Mouse (Mus musculus) erythroblast, embryonic 14.5 days (primary cell): ENCODE results near the gene Tph1. TPM values are rescaled to one million over a fixed set of nuclear protein-coding genes. Genes with fewer than 3 reads are reported as not detected.

Source experiments
- H3K27me3 ChIP-seq: 2 replicates; pipeline ENCODE4 v1.6.1; 2012; ENCODE audit warnings: inconsistent platforms; ENCODE audit not compliant: control insufficient read depth
- H3K36me3 ChIP-seq: 2 replicates; pipeline ENCODE4 v1.6.1; 2012; ENCODE audit warnings: mild to moderate bottlenecking, inconsistent platforms; ENCODE audit not compliant: control insufficient read depth
- H3K4me1 ChIP-seq: 2 replicates; pipeline ENCODE4 v1.6.1; 2012; ENCODE audit warnings: inconsistent platforms; ENCODE audit not compliant: control insufficient read depth
- H3K4me3 ChIP-seq: replicated peaks from 2 replicates; pipeline ENCODE3; 2012; ENCODE audit warnings: moderate library complexity, mild to moderate bottlenecking, inconsistent platforms
- H3K9me3 ChIP-seq: 2 replicates; pipeline ENCODE4 v1.6.1; 2012; ENCODE audit warnings: low read length, inconsistent platforms, mixed read lengths; ENCODE audit not compliant: control insufficient read depth
- GATA1 ChIP-seq: IDR thresholded peaks from 2 replicates; pipeline ENCODE4 v1.6.1; 2012; ENCODE audit warnings: low read length, inconsistent platforms, mixed read lengths
- TAL1 ChIP-seq: IDR thresholded peaks from 3 replicates; pipeline ENCODE4 v1.6.1; 2012; ENCODE audit warnings: low read length, inconsistent platforms, mixed read lengths
- polyA plus RNA-seq: library from polyadenylated mRNA; stranded (reverse); fragments of >175 nt; gene quantifications from 2 replicates; pipeline ENCODE4 v1.2.3, GENCODE M21; 2012

The Tph1 gene
- polyA plus RNA-seq, 1 experiment: not detected

DNA sequence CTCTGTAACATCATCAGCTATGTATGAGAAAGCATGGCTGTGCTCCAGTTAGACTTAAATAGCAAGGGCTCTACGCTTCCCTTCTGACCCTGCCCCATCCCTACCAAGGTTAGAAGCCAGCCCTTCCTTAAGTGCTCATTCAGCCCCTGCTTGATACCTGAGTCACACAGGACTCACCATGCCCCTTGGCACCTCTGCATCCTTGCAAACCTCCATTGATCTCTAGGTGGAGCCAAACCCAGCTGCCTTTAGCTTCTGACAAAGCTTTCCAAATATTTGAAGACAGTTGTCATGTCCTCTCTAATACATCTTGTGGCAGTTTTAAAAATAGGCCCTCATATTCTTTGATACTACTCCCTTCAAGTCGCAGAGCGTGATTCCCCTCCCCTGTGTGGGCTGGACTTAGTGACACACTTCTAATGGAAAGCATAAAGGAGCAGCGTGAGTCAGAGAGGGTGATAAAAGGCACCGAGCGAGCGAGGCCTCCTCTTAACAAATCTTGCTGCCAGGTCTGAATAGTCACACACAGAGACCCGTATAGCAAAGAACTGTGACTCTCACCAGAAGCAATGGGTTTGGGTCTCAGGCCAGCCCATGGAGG is 43.9 kb downstream of the Tph1 start:
- TF ChIP-seq GATA1: no peak
- TF ChIP-seq TAL1: no peak
- no peak overlapping the region for H3K4me3 ChIP-seq
- H3K4me1 ChIP-seq: peaks cover 4% of the 10 kb centered on the region
- H3K36me3 ChIP-seq: peaks cover 5% of the 10 kb centered on the region; the same call in 1 of the 2 replicates
- no peaks in the 10 kb centered on the region for H3K9me3 ChIP-seq
- no peaks in the 10 kb centered on the region for H3K27me3 ChIP-seq

DNA sequence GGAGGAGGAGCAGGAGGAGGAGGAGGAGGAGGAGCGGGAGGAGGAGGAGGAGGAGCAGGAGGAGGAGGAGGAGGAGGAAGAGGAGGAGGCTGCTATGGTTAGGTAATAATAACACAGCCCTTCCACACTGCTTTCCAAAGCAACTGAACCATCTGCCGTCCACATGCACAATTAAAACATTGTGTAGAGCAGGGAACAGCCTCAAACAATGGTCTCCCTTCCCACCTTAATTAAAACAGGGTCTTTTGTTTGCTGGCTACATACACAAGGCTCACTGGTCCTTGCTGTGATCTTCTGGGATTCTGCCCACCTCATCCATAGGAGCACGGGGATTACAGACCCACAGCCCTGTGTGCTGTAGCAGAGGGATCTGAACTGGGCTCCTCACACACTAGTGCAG is 48.4 kb downstream of the Tph1 start:
- Histone ChIP-seq H3K27me3 (no peaks in the 10 kb centered on the region), H3K9me3 (no peaks in the 10 kb centered on the region), H3K4me1 (peaks cover 2% of the 10 kb centered on the region), H3K36me3 (peaks cover 2% of the 10 kb centered on the region), H3K4me3 (no peak overlapping the region)
- no peak for TF ChIP-seq GATA1
- TF ChIP-seq TAL1: no peak

DNA sequence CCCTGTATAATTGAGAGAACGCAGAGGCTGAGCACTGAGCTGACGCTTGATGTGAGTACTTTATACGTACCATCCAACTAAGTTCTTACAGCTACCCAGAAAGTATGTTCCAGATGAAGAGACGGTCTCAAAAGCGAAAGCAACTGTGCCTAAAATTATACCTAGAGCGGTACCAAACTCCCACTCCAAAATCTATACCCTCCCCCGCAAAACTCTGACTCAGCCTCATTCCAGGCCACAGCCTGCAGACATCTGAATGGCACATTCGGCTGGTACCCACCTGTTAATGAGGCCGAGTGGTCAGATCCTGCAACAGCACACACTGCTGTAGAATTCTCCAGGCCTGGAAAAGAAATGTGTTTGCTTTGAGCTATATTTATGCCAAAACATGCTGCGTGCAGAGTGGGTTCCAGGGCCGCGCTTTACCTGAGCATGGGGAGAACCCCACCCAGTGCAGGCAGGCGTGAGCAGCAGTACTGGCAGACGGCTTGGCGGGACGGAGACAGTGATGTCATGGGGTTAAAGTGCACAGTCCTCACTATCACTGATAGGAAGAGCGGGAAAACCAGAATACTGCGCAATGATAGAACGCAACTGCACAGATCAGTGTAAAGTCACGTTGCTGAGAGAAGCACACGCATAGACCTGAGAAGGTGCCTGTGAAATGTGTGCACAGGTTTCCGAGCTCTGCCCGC is 53.8 kb downstream of the Tph1 start:
- Histone ChIP-seq H3K27me3 (no peaks in the 10 kb centered on the region), H3K9me3 (no peaks in the 10 kb centered on the region), H3K4me1 (no peaks in the 10 kb centered on the region), H3K36me3 (peaks cover 2% of the 10 kb centered on the region), H3K4me3 (no peak overlapping the region)
- TF ChIP-seq GATA1: no peak
- TF ChIP-seq TAL1: no peak

DNA sequence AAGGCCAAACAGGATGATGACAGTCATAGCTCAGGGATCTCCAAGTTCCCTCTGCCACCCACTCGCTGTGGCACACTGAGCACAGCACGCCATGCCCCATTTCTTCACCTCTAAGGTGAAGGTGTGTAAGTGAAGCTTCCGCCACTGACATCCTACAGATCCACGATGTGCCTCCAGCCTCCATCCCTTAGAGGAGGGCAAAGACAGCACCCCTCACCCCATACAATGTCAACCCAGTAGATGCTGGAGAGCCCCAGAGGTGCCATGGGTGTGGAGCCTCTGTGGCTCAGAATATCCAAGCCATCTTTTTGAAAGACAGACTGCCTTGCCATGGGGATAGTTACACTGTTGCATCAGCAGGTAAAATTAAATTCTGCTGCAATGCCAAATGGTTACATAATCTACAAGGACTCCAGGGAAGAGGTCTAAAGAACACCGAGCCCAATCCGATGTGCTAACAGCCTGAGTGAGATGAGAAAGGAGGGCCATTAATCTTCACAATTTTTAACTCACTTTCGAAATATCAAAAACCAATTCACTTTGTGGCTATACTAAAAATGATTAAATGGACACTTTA is 55.8 kb downstream of the Tph1 start:
- H3K4me3 ChIP-seq: no peak overlapping the region
- no peaks in the 10 kb centered on the region for H3K4me1 ChIP-seq
- no peaks in the 10 kb centered on the region for H3K9me3 ChIP-seq
- TF ChIP-seq TAL1 (no peak), GATA1 (no peak)
- no peaks in the 10 kb centered on the region for H3K27me3 ChIP-seq
- H3K36me3 ChIP-seq: peaks cover 2% of the 10 kb centered on the region

DNA sequence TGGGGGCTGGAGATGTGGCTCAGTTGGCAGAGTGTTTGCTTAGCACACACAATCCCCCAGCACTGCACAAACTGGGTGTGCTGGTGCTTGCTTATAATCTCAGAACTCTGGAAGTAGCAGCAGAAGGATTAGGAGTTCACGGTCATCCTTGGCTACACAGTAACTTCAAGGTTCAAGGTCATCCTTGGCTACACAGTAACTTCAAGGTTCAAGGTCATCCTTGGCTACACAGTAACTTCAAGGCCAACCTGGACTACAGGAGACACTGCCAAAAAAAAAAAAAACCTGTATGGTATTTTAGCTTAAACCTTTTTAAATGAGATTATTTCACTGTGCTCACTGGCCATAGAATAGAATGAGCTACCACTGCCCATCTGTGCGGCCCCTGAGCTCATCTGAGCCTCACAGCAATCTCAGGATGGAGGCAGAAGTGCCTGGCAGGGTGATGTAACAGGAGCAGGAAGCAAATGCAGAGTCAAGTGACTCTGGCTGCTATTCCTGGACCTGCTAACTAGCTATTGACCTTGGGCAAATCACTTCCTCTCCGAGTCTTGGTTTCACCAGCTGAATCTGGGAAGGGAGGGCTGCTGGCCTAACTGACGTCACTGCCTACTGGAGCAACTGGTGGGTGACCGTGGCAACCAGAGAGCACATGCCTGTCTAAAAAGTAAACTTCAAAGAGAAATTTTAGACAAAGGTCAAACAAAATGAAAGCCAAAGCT is 56.9 kb downstream of the Tph1 start:
- H3K36me3 ChIP-seq: peaks cover 2% of the 10 kb centered on the region
- no peak for TF ChIP-seq GATA1
- TF ChIP-seq TAL1: no peak

DNA sequence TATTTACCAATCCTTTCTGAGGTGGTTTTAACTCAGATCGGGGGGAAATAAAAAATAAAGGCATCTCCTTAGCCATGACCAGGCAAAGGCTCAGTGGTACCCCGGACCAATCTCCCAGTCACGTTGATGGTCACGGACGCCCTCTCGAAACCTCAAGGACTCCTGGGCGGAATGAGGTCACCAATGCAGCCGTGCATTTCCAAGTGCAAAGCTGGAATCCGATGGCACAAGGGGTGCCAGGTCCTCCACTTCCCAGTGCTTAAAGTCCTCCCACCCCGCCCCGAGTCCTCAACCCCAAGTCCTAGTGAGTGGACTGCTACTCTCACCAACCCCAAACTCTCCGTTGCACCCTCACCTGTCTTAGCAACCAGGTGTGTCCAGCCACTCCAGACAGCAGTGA is 58.1 kb downstream of the Tph1 start:
- no peaks in the 10 kb centered on the region for H3K4me1 ChIP-seq
- no peak overlapping the region for H3K4me3 ChIP-seq
- H3K27me3 ChIP-seq: no peaks in the 10 kb centered on the region
- TF ChIP-seq TAL1 (no peak), GATA1 (no peak)
- no peaks in the 10 kb centered on the region; the same call in none of the 2 replicates for H3K36me3 ChIP-seq
- H3K9me3 ChIP-seq: no peaks in the 10 kb centered on the region

More for the DNA sequence above, 56.9 kb downstream of the Tph1 start:
- no peak overlapping the region for H3K4me3 ChIP-seq
- no peaks in the 10 kb centered on the region for H3K27me3 ChIP-seq
- no peaks in the 10 kb centered on the region for H3K9me3 ChIP-seq
- no peaks in the 10 kb centered on the region for H3K4me1 ChIP-seq

DNA sequence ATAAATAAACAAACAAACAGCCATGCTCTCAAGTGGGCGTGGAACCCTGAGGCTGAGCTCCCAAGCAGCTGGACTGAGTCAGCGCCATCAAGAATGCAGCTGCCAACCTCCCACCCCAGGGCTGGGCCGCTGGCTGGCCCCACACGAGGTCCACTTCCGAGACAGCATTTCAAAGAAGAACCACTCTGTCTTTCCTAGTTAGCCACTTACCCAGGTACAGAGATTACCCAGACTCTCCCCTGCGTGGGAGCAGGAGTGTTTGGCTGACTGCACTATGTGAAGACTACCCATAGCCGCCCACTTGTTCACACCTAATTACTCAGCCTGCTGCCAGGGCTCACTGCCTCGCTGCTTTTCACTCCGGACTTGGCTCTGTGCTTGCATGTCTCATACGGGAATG is 59.2 kb downstream of the Tph1 start:
- TF ChIP-seq GATA1 (no peak), TAL1 (no peak)

DNA sequence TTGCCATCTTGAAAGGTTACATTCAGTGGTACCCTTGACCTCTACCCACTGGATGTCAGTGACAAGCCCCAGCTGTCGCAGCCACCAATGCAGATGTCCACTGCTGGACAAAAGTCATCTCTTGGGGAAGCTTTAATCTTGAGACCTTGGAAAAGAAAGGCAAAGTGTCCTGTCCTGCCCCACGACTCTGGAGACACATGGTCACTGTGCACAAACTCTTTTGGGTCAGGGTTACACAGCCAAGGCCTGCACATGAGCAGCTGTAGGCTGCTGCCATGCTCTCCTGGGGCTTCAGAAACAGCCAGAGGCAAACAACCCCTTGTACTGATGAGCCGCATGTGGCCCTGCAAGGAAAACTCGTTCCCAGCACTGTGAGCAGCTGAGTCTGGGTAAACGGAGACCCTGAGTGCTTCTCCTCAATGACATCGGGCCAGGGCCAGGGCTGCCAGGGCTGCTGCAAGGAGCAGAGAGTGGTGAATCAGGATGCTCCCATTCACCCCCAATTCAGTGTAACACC is 59.9 kb downstream of the Tph1 start:
- H3K4me1 ChIP-seq: no peaks in the 10 kb centered on the region
- no peak for TF ChIP-seq TAL1
- no peak for TF ChIP-seq GATA1
- H3K9me3 ChIP-seq: no peaks in the 10 kb centered on the region
- H3K4me3 ChIP-seq: no peak overlapping the region
- no peaks in the 10 kb centered on the region for H3K27me3 ChIP-seq
- H3K36me3 ChIP-seq: no peaks in the 10 kb centered on the region; the same call in 1 of the 2 replicates

More for the DNA sequence above, 59.2 kb downstream of the Tph1 start:
- Histone ChIP-seq H3K27me3 (no peaks in the 10 kb centered on the region), H3K4me3 (no peak overlapping the region), H3K9me3 (no peaks in the 10 kb centered on the region), H3K36me3 (no peaks in the 10 kb centered on the region; the same call in 1 of the 2 replicates), H3K4me1 (no peaks in the 10 kb centered on the region)

DNA sequence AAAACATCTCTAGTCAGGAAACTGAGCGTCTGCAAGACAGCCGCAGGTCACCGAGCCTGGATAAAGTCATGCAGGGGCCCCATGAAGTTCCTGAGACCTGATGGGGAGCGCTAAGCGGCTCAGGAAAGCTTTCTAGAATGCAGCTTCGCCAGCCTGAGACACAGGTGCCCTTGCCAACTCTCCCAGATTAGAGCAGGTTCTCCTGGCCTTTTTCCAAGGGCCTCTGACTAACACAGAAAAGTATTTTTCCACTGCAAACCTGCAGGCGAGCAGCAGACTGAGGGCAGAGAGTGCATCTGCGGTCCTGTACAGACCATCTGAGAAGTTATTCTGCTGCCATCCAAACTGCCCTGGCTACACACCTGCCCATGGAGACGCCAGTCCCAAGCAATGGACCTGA is 60.4 kb downstream of the Tph1 start:
- Histone ChIP-seq H3K36me3 (no peaks in the 10 kb centered on the region; the same call in 1 of the 2 replicates), H3K27me3 (no peaks in the 10 kb centered on the region), H3K4me3 (no peak overlapping the region), H3K9me3 (no peaks in the 10 kb centered on the region), H3K4me1 (no peaks in the 10 kb centered on the region)
- TF ChIP-seq GATA1 (no peak), TAL1 (no peak)
